Mouse (Mus musculus): ENCODE data around the gene Dclre1c. TPM values are rescaled to one million over a fixed set of nuclear protein-coding genes. Genes with fewer than 3 reads are reported as not detected.
A peak's percentile ranks its signal among the peaks of the same experiment; 100 is the strongest.

Gene Dclre1c
- total RNA-seq, 2 experiments from 2014 or later: 15.3 to 17.1 TPM

- ATAC-seq (replicated peaks; ENCODE audit: poor library complexity): peak; percentile 40
These were observed 50.5 kb downstream of the Dclre1c start for GRCm38 (mm10) chr2:3474361-3474805.

GRCm38 (mm10) chr2:3474861-3475283 is 50.9 kb downstream of the Dclre1c start, which contains the start of gene Suv39h2:
TSS of gene Suv39h2 (minus strand) at chr2:3475031.
- peak; percentile 91 for ATAC-seq (replicated peaks; ENCODE audit: poor library complexity)

- no peak for ATAC-seq (replicated peaks; ENCODE audit: poor library complexity)
These were observed 51.9 kb downstream of the Dclre1c start for GRCm38 (mm10) chr2:3475746-3476251.

- ATAC-seq (replicated peaks; ENCODE audit: poor library complexity): peak; percentile 90
These were observed 56.3 kb downstream of the Dclre1c start for GRCm38 (mm10) chr2:3480239-3480638.

- ATAC-seq (replicated peaks; ENCODE audit: poor library complexity): no peak
These were observed 65.9 kb downstream of the Dclre1c start for GRCm38 (mm10) chr2:3489816-3490215.

GRCm38 (mm10) chr2:3493833-3494409 is 70.0 kb downstream of the Dclre1c start:
- peak; percentile 77 for ATAC-seq (replicated peaks; ENCODE audit: poor library complexity)

GRCm38 (mm10) chr2:3499543-3499942 is 75.6 kb downstream of the Dclre1c start:
- ATAC-seq (replicated peaks; ENCODE audit: poor library complexity): no peak

GRCm38 (mm10) chr2:3500886-3501285 is 77.0 kb downstream of the Dclre1c start:
- ATAC-seq (replicated peaks; ENCODE audit: poor library complexity): peak; percentile 50; the same call in 1 of the 2 replicates

- ATAC-seq (replicated peaks; ENCODE audit: poor library complexity): peak; percentile 40
These were observed 88.1 kb downstream of the Dclre1c start for GRCm38 (mm10) chr2:3512076-3512475.

GRCm38 (mm10) chr2:3512552-3513454 is 88.9 kb downstream of the Dclre1c start, which contains the start of the genes Gm45902, Hspa14 and Cdnf:
TSS of gene Gm45902 (minus strand) at chr2:3512790.
TSS of gene Hspa14 (minus strand) at chr2:3512814.
TSS of gene Cdnf (plus strand) at chr2:3513030.
- peak; percentile 91 for ATAC-seq (replicated peaks; ENCODE audit: poor library complexity)

Other genes with a start within 250 kb of the Dclre1c start
- gene Nmt2, start 139.9 kb upstream of the Dclre1c start, total RNA-seq (2015): 16.8 and 17.2 TPM in 2 replicates
- 22.6 and 24.6 TPM in 2 replicates for gene Nmt2, start 139.9 kb upstream of the Dclre1c start, total RNA-seq (2017)
- 19.4 and 27.5 TPM in 2 replicates for gene Rpp38, start 91.5 kb upstream of the Dclre1c start, total RNA-seq (2015)
- gene Rpp38, start 91.5 kb upstream of the Dclre1c start, total RNA-seq (2017): 5.8 and 13.1 TPM in 2 replicates
- 0.73 TPM in 1 of 2 replicates, not detected in the other for gene Acbd7, start 88.0 kb upstream of the Dclre1c start, total RNA-seq (2015)
- not detected in 2 replicates for gene Acbd7, start 88.0 kb upstream of the Dclre1c start, total RNA-seq (2017)
- gene Olah, start 26.9 kb upstream of the Dclre1c start, total RNA-seq (2015): not detected in 2 replicates
- gene Olah, start 26.9 kb upstream of the Dclre1c start, total RNA-seq (2017): not detected in 2 replicates
- gene Meig1, start 1.5 kb upstream of the Dclre1c start, total RNA-seq (2015): not detected in 2 replicates
- gene Meig1, start 1.5 kb upstream of the Dclre1c start, total RNA-seq (2017): not detected in 2 replicates
- gene Suv39h2, start 50.9 kb downstream of the Dclre1c start, total RNA-seq (2015): 16.9 and 20.0 TPM in 2 replicates
- 15.6 and 17.4 TPM in 2 replicates for gene Suv39h2, start 50.9 kb downstream of the Dclre1c start, total RNA-seq (2017)
- gene Gm45902, start 88.7 kb downstream of the Dclre1c start, total RNA-seq (2015): 5.3 and 6.0 TPM in 2 replicates
- 11.9 and 12.8 TPM in 2 replicates for gene Gm45902, start 88.7 kb downstream of the Dclre1c start, total RNA-seq (2017)
- 65.8 and 83.1 TPM in 2 replicates for gene Hspa14, start 88.7 kb downstream of the Dclre1c start, total RNA-seq (2015)
- gene Hspa14, start 88.7 kb downstream of the Dclre1c start, total RNA-seq (2017): 172 TPM in 2 replicates
- 0.59 and 0.62 TPM in 2 replicates for gene Cdnf, start 88.9 kb downstream of the Dclre1c start, total RNA-seq (2015)
- 0.25 and 0.68 TPM in 2 replicates for gene Cdnf, start 88.9 kb downstream of the Dclre1c start, total RNA-seq (2017)
- gene Fam107b, start 146.4 kb downstream of the Dclre1c start, total RNA-seq (2015): 1,007 and 1,094 TPM in 2 replicates
- gene Fam107b, start 146.4 kb downstream of the Dclre1c start, total RNA-seq (2017): 622 and 1,143 TPM in 2 replicates